Mouse (Mus musculus) ES-E14 (cell line): ENCODE measurements around the gene Znfx1. TPM values are rescaled to one million over a fixed set of nuclear protein-coding genes. Genes with fewer than 3 reads are reported as not detected.

Source experiments
- DNase-seq: peaks from one replicate; pipeline ENCODE4 v3.0.0-alpha.2; 2013; ENCODE audit warnings: low read depth, low spot score
- H3K27ac ChIP-seq: 2 replicates; pipeline ENCODE4 v1.5.1; 2012; ENCODE audit warnings: low read depth, mild to moderate bottlenecking, low read length, moderate library complexity, mixed read lengths; ENCODE audit not compliant: poor library complexity, insufficient read depth, severe bottlenecking
- H3K36me3 ChIP-seq: 2 replicates; pipeline ENCODE4 v1.6.1; 2012; ENCODE audit warnings: mild to moderate bottlenecking, low read length, moderate library complexity, mixed read lengths; ENCODE audit not compliant: control insufficient read depth, poor library complexity, insufficient read depth, severe bottlenecking
- H3K4me1 ChIP-seq, 2 experiments: fragments of 150-350 bp in 1 of 2; sonication (generic) in 1 of 2; 2 replicates each; pipeline ENCODE4 v1.6.1; 2012; ENCODE audit warnings: low read length in 2 of 2, mild to moderate bottlenecking in 1 of 2, mixed read lengths in 1 of 2; ENCODE audit not compliant: control insufficient read depth in 2 of 2, insufficient read depth in 2 of 2, poor library complexity in 1 of 2
- H3K4me3 ChIP-seq, 2 experiments: fragments of 150-350 bp in 1 of 2; sonication (generic) in 1 of 2; 2 replicates each; pipeline ENCODE4 v1.5.1; 2012; ENCODE audit warnings: low read length in 2 of 2, low read depth in 1 of 2, mild to moderate bottlenecking in 1 of 2, mixed read lengths in 1 of 2; ENCODE audit not compliant: insufficient read depth in 1 of 2, poor library complexity in 1 of 2, severe bottlenecking in 1 of 2
- H3K9ac ChIP-seq: 2 replicates; pipeline ENCODE4 v1.6.1; 2012; ENCODE audit warnings: low read depth, mild to moderate bottlenecking, low read length, mixed read lengths; ENCODE audit not compliant: poor library complexity, insufficient read depth, severe bottlenecking
- H3K9me3 ChIP-seq: fragments of 150-350 bp; sonication (generic); 2 replicates; pipeline ENCODE4 v1.6.1; 2012; ENCODE audit warnings: low read depth, mild to moderate bottlenecking, low read length; ENCODE audit not compliant: control insufficient read depth, insufficient read depth
- CHD2 ChIP-seq: IDR thresholded peaks from 2 replicates; pipeline ENCODE4 v1.6.1; 2014; ENCODE audit warnings: mild to moderate bottlenecking, low read depth, low read length, inconsistent platforms
- HCFC1 ChIP-seq: IDR thresholded peaks from 2 replicates; pipeline ENCODE4 v1.6.1; 2012; ENCODE audit warnings: low read length, inconsistent platforms, borderline replicate concordance; ENCODE audit not compliant: insufficient read depth
- MAFK ChIP-seq: IDR thresholded peaks from 2 replicates; pipeline ENCODE4 v1.6.1; 2014; ENCODE audit warnings: mild to moderate bottlenecking, low read depth, low read length, inconsistent platforms; ENCODE audit not compliant: insufficient read depth
- ZC3H11A ChIP-seq: IDR thresholded peaks from 2 replicates; pipeline ENCODE4 v1.6.1; 2012; ENCODE audit warnings: low read depth, mild to moderate bottlenecking, inconsistent platforms, low read length, borderline replicate concordance
- ZNF384 ChIP-seq: IDR thresholded peaks from 2 replicates; pipeline ENCODE4 v1.6.1; 2012; ENCODE audit warnings: low read depth, low read length, inconsistent platforms
- in situ Hi-C, 2 experiments: fragments of 600-800 bp; cut with MboI; formaldehyde crosslinking; loops; one replicate each; pipeline ENCODE4 v1.15.1; 2025; ENCODE audit warnings: low sequenced_read_pairs in 2 of 2, inconsistent platforms in 1 of 2; ENCODE audit not compliant: unreplicated experiment in 2 of 2
- total RNA-seq: library from RNA; depleted of rRNA; stranded (reverse); fragments of 300-350 nt; gene quantifications from 2 replicates; pipeline ENCODE4 v1.2.3, GENCODE M21; 2012

Znfx1 gene
- total RNA-seq, 1 experiment = 15.3 TPM

GRCm38 (mm10) chr2:167006355-167006754 is 56.5 kb downstream of the Znfx1 start:
- in situ Hi-C loops = no loop called here
- peaks cover 0 to 3% of the 10 kb centered on the region in 2 experiments; a peak in 1 of 4 replicates for H3K4me1 ChIP-seq
- TF ChIP-seq MAFK (no peak), ZNF384 (no peak), ZC3H11A (no peak), HCFC1 (no peak), CHD2 (no peak)

GRCm38 (mm10) chr2:167004099-167004854 is 58.5 kb downstream of the Znfx1 start:
- no peak overlapping the region for H3K9ac ChIP-seq
- in situ Hi-C loops = no loop called here
- H3K36me3 ChIP-seq = no peaks in the 10 kb centered on the region
- no peak overlapping the region for H3K27ac ChIP-seq
- DNase-seq = peak; percentile 76
- H3K9me3 ChIP-seq = no peaks in the 10 kb centered on the region
- H3K4me1 ChIP-seq = peaks cover 0 to 3% of the 10 kb centered on the region in 2 experiments; a peak in 1 of 4 replicates
- TF ChIP-seq CHD2 (no peak), MAFK (0 out of 2 replicates have a peak, but pooled peaks have one; percentile 14)
- no peak overlapping the region for H3K4me3 ChIP-seq

More at GRCm38 (mm10) chr2:167006355-167006754, 56.5 kb downstream of the Znfx1 start:
- DNase-seq = no peak
- Histone ChIP-seq H3K4me3 (no peak overlapping the region), H3K27ac (no peak overlapping the region), H3K36me3 (no peaks in the 10 kb centered on the region), H3K9me3 (no peaks in the 10 kb centered on the region), H3K9ac (no peak overlapping the region)

GRCm38 (mm10) chr2:167001486-167001885 is 61.3 kb downstream of the Znfx1 start:
- TF ChIP-seq ZNF384 (no peak), HCFC1 (no peak), ZC3H11A (no peak), CHD2 (no peak)
- Histone ChIP-seq H3K9me3 (no peaks in the 10 kb centered on the region), H3K9ac (no peak overlapping the region), H3K36me3 (no peaks in the 10 kb centered on the region), H3K27ac (no peak overlapping the region), H3K4me1 (peaks cover 0 to 3% of the 10 kb centered on the region in 2 experiments; a peak in 1 of 4 replicates), H3K4me3 (no peak overlapping the region)
- in situ Hi-C loops = no loop called here
- DNase-seq = no peak

- Histone ChIP-seq H3K36me3 (no peaks in the 10 kb centered on the region), H3K4me3 (peak overlapping the region; percentile 67 to 86), H3K4me1 (no peaks in the 10 kb centered on the region), H3K9me3 (no peaks in the 10 kb centered on the region), H3K27ac (0 out of 2 replicates have a peak overlapping the region, but pooled peaks have one; percentile 34), H3K9ac (peak overlapping the region; percentile 77)
- DNase-seq = no peak
- TF ChIP-seq HCFC1 (no peak), ZC3H11A (no peak), ZNF384 (no peak), CHD2 (no peak), MAFK (no peak)
- in situ Hi-C loops = no loop called here
These were observed 66.3 kb downstream of the Znfx1 start for GRCm38 (mm10) chr2:166996533-166996894.
